Mouse (Mus musculus) intestine, postnatal 0 days (tissue): ENCODE measurements at regions not wholly inside any gene's neighbourhood (a gene's known extent, or its start where the extent isn't known, plus 50 kb on each side); places are given as distances from the start of the nearest gene placed in this dataset.

Experiments used
- ATAC-seq: fragments of 200-750 bp; cut with Nextera tagmentation; 2 replicates; pipeline ENCODE4 v1.8.0; 2017; ENCODE audit warnings: mild to moderate bottlenecking, moderate TSS enrichment, moderate library complexity
- H3K27ac ChIP-seq: fragments of 300-500 bp; sonication (generic); 2 replicates; pipeline ENCODE4 v1.5.1; 2014; ENCODE audit warnings: mild to moderate bottlenecking, low read depth, low read length, moderate library complexity
- H3K27me3 ChIP-seq: fragments of 300-500 bp; sonication (generic); replicated peaks from 2 replicates; pipeline ENCODE4 v1.6.1; 2014; ENCODE audit warnings: low read length, mixed read lengths; ENCODE audit not compliant: control insufficient read depth, insufficient read depth
- H3K36me3 ChIP-seq: fragments of 300-500 bp; sonication (generic); 2 replicates; pipeline ENCODE4 v1.6.1; 2014; ENCODE audit warnings: mild to moderate bottlenecking, moderate library complexity; ENCODE audit not compliant: control insufficient read depth, insufficient read depth
- H3K4me1 ChIP-seq: fragments of 300-500 bp; sonication (generic); replicated peaks from 2 replicates; pipeline ENCODE4 v1.6.1; 2014; ENCODE audit warnings: antibody characterized with exemption, low read length, mixed read lengths; ENCODE audit not compliant: control insufficient read depth, insufficient read depth
- H3K4me2 ChIP-seq: fragments of 300-500 bp; sonication (generic); replicated peaks from 2 replicates; pipeline ENCODE4 v1.6.1; 2014; ENCODE audit warnings: low read depth, mild to moderate bottlenecking, moderate library complexity
- H3K4me3 ChIP-seq: fragments of 300-500 bp; sonication (generic); 2 replicates; pipeline ENCODE4 v1.5.1; 2014; ENCODE audit warnings: low read depth, low read length
- H3K9ac ChIP-seq: fragments of 300-500 bp; sonication (generic); 2 replicates; pipeline ENCODE4 v1.6.1; 2014; ENCODE audit warnings: mild to moderate bottlenecking, low read depth, low read length
- H3K9me3 ChIP-seq: fragments of 300-500 bp; sonication (generic); 2 replicates; pipeline ENCODE4 v1.6.1; 2016; ENCODE audit warnings: mixed run types; ENCODE audit not compliant: control insufficient read depth
- CTCF ChIP-seq: sonication (generic); IDR thresholded peaks from 2 replicates; pipeline ENCODE4 v1.5.1; 2016; ENCODE audit warnings: low read depth, mild to moderate bottlenecking, control low read depth, antibody characterized with exemption, moderate library complexity
- WGBS: fragments of 180-500 bp; shearing (Covaris S2); extraction: QIAGEN DNeasy Blood & Tissue Kit; methylation state at CpG from one replicate; pipeline ENCODE4 v1.1.7; 2014; 5-methylcytosine and 5-hydroxymethylcytosine counted together

- Histone ChIP-seq H3K27ac (no peak overlapping the region), H3K9ac (no peak overlapping the region), H3K4me2 (no peak overlapping the region), H3K4me3 (no peak overlapping the region), H3K9me3 (no peaks in the 10 kb centered on the region), H3K27me3 (no peaks in the 10 kb centered on the region), H3K4me1 (no peaks in the 10 kb centered on the region), H3K36me3 (no peaks in the 10 kb centered on the region)
- 89% methylated on average over 5 of the region's 5 CpGs for WGBS
- no peak for ATAC-seq
- no peak for TF ChIP-seq CTCF
These were observed 85.6 kb upstream of the Calcr start for GRCm38 (mm10) chr6:3850146-3850545.
